Mouse (Mus musculus) G1E (cell line): Measurements from ENCODE around the gene Perp.

Experiments used
- CTCF ChIP-seq: IDR thresholded peaks from 2 replicates; pipeline ENCODE4 v1.5.1; 2012; ENCODE audit warnings: low read depth, low read length, inconsistent platforms, mixed read lengths
- GATA1 ChIP-seq: IDR thresholded peaks from 2 replicates; pipeline ENCODE4 v1.6.1; 2012; ENCODE audit warnings: borderline replicate concordance, low read length, inconsistent platforms, mixed read lengths
- POLR2AphosphoS5 ChIP-seq: IDR thresholded peaks from 2 replicates; pipeline ENCODE4 v1.6.1; 2012; ENCODE audit warnings: low read depth, low read length, inconsistent platforms; ENCODE audit not compliant: insufficient replicate concordance
- TAL1 ChIP-seq: conservative IDR thresholded peaks from 2 replicates; pipeline ENCODE4 v1.6.1; 2012; ENCODE audit warnings: low read depth, low read length, inconsistent platforms, mixed read lengths

GRCm38 (mm10) chr10:18826107-18826506 lies 18.7 kb upstream of the Perp start:
- TF ChIP-seq CTCF (no peak), POLR2AphosphoS5 (no peak), GATA1 (no peak), TAL1 (no peak)
